Mouse (Mus musculus): ENCODE results near the gene Psma6.
A peak's percentile ranks its signal among the peaks of the same experiment; 100 is the strongest.
"Not testable (repeated sequence)": the region's sequence is repeated elsewhere in the genome, so short reads cannot be mapped to it uniquely, and the experiment has no call there.

The Psma6 gene

DNA sequence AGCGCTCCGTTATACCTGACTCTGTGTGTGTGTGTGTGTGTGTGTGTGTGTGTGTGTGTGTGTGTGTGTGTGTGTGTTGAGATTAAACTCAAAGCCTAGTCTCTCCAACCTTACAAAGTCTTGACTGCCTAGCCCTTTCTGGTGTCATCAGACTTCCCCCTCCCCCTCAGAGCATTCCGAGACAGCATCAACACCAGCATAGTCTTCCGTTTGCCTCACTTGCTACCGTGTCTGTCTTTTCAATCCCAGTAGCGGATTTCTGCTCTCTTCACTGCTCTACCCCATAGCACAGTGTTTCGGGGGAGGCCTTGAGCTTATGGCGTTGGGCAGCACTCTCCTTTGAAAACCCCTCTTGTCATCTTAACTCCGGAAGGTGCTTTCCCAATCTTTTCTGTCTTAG, 2.4 kb downstream of the Psma6 start:
- no peaks in the 10 kb centered on the region for H3K27me3 ChIP-seq (ENCODE audit: control insufficient read depth, insufficient read depth, low read length, poor library complexity, severe bottlenecking)
- no peak for DNase-seq (ENCODE audit: low read depth, low spot score)
- no peaks in the 10 kb centered on the region for H3K36me3 ChIP-seq (ENCODE audit: control insufficient read depth, insufficient read depth, low read length, poor library complexity, severe bottlenecking)

DNA sequence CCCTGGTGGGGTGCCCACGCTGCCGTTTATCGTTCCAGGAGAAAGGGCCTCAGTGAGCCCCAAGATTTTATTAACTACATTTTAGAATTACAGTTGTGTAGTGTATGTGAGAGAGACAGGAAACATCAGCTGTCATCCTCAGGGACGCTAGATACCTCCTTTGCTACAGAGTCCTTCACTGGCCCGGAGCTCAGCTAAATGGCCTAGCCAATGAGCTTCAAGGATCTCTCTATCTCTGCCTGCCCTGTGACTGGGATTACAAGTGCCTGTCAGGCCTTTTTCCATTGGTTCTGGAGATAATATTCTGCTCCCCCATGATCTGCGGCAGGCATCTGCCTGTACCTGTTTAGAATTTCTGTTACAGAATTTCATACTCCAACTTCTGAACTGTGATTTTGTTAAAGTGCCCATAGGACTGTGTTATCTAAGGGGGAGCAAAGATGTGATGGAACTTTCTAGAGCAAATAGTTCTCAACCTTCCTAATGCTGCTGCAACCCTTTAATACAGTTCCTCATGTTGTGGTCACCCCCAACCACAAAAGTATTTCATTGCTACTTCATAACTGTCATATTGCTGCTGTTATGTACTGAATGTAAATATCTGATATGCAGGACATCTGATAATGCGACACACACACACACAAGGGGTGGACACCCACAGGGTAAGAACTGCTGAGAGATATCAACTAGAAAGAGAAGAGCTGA, 3.2 kb downstream of the Psma6 start:
- no peaks in the 10 kb centered on the region for H3K27me3 ChIP-seq (ENCODE audit: control insufficient read depth, insufficient read depth, low read length, poor library complexity, severe bottlenecking)
- H3K36me3 ChIP-seq (ENCODE audit: control insufficient read depth, insufficient read depth, low read length, poor library complexity, severe bottlenecking), result no peaks in the 10 kb centered on the region
- no peak for DNase-seq (ENCODE audit: low read depth, low spot score)

- Histone ChIP-seq H3K36me3 (ENCODE audit: control insufficient read depth, insufficient read depth, low read length, poor library complexity, severe bottlenecking) (no peaks in the 10 kb centered on the region), H3K27me3 (ENCODE audit: control insufficient read depth, insufficient read depth, low read length, poor library complexity, severe bottlenecking) (no peaks in the 10 kb centered on the region)
- DNase-seq (ENCODE audit: low read depth, low spot score), result peak; percentile 13
Measured at GRCm38 (mm10) chr12:55387788-55388465, 3.9 kb downstream of the Psma6 start.

GRCm38 (mm10) chr12:55388478-55388877, 4.5 kb downstream of the Psma6 start:
- no peaks in the 10 kb centered on the region for H3K27me3 ChIP-seq (ENCODE audit: control insufficient read depth, insufficient read depth, low read length, poor library complexity, severe bottlenecking)
- peak; percentile 88 for DNase-seq (ENCODE audit: low read depth, low spot score)
- H3K36me3 ChIP-seq (ENCODE audit: control insufficient read depth, insufficient read depth, low read length, poor library complexity, severe bottlenecking), result no peaks in the 10 kb centered on the region

- Histone ChIP-seq H3K27me3 (ENCODE audit: control insufficient read depth, insufficient read depth, low read length, poor library complexity, severe bottlenecking) (no peaks in the 10 kb centered on the region), H3K36me3 (ENCODE audit: control insufficient read depth, insufficient read depth, low read length, poor library complexity, severe bottlenecking) (no peaks in the 10 kb centered on the region)
- DNase-seq (ENCODE audit: low read depth, low spot score), result peak; percentile 77
Measured at GRCm38 (mm10) chr12:55389132-55390081, 5.4 kb downstream of the Psma6 start.

DNA sequence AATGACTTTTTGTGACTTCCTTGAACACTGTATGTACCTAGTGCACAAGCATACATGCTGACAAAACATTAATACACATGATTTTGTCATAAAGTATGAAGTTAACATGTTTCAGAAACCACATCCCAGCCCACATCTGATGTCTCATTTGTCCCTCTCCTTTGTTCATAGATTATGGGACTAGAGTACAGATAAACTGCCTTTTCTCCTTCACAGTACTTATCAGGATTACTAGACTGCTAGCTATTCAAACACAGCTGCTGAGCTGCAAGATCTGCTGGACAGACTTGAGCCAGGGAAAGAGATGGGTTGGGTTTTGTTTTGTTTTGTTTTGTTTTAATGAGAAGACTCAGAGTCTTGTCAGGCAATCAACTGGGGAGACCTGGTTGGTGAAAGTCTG, 8.1 kb downstream of the Psma6 start:
- peak; percentile 48 for DNase-seq (ENCODE audit: low read depth, low spot score)
- no peaks in the 10 kb centered on the region for H3K36me3 ChIP-seq (ENCODE audit: control insufficient read depth, insufficient read depth, low read length, poor library complexity, severe bottlenecking)
- no peaks in the 10 kb centered on the region for H3K27me3 ChIP-seq (ENCODE audit: control insufficient read depth, insufficient read depth, low read length, poor library complexity, severe bottlenecking)

- no peak for DNase-seq (ENCODE audit: low read depth, low spot score)
Measured at GRCm38 (mm10) chr12:55392733-55393577, 8.9 kb downstream of the Psma6 start.

GRCm38 (mm10) chr12:55395601-55396000, 11.6 kb downstream of the Psma6 start:
- H3K36me3 ChIP-seq (ENCODE audit: control insufficient read depth, insufficient read depth, low read length, poor library complexity, severe bottlenecking); DNase-seq (ENCODE audit: low read depth, low spot score); H3K27me3 ChIP-seq (ENCODE audit: control insufficient read depth, insufficient read depth, low read length, poor library complexity, severe bottlenecking): not testable (repeated sequence)

More at GRCm38 (mm10) chr12:55392733-55393577, 8.9 kb downstream of the Psma6 start:
- Histone ChIP-seq H3K27me3 (ENCODE audit: control insufficient read depth, insufficient read depth, low read length, poor library complexity, severe bottlenecking) (no peaks in the 10 kb centered on the region), H3K36me3 (ENCODE audit: control insufficient read depth, insufficient read depth, low read length, poor library complexity, severe bottlenecking) (no peaks in the 10 kb centered on the region)

DNA sequence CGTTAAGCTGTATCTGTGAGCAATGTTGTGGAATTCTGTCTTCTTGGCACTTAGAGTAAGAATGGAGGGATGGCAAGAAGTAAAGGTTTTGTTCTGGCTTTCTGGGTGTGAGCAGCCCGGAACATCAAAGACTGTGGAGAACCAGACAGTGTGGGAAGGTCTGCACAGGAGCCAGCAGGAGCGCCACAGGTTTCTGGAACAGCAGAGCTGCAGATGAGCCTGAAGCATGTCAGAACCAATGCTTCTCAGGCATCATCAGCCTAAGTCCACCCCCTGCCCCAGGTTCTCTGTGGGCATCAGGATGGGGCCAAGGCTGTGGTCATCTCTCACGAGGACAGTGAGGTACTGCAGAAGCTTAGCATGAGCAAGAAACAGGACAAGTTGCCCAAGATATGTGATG, 12.5 kb downstream of the Psma6 start:
- no peaks in the 10 kb centered on the region for H3K36me3 ChIP-seq (ENCODE audit: control insufficient read depth, insufficient read depth, low read length, poor library complexity, severe bottlenecking)
- DNase-seq (ENCODE audit: low read depth, low spot score), result no peak
- H3K27me3 ChIP-seq (ENCODE audit: control insufficient read depth, insufficient read depth, low read length, poor library complexity, severe bottlenecking), result no peaks in the 10 kb centered on the region

DNA sequence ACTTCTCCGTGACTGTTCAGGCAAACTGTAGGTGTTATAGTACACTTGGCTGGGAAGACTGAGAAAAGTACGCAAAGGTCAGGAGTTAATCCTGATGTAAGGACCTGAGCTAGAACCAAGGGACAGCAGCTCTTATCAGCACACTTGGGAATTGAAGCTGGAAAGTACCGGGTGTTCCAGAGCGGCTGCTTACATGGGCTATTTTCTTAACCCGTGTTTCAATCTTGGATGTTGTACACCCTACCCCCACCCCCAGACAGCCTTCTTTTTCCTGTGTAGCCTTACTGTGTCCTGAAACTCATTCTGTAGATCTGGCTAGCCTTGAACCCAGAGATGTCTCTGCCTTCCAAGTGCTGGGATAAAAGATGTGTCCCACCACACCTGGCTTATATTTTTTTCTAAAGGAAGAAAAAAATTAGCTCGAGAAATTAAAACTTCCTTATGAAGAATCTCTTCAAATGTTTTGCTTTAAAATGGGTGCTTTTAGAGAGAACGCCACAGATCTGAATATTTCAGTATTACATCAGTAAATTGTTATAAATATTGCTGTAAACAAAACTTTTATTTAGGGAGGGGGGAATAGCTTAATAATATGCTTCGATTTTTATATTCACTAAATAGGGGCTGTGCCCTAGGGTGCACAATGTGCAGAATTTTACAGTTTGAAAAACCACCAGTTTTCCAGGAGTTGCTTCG, 13.7 kb downstream of the Psma6 start:
- Histone ChIP-seq H3K27me3 (ENCODE audit: control insufficient read depth, insufficient read depth, low read length, poor library complexity, severe bottlenecking) (no peaks in the 10 kb centered on the region), H3K36me3 (ENCODE audit: control insufficient read depth, insufficient read depth, low read length, poor library complexity, severe bottlenecking) (no peaks in the 10 kb centered on the region)
- no peak for DNase-seq (ENCODE audit: low read depth, low spot score)

GRCm38 (mm10) chr12:55398240-55399127, 14.5 kb downstream of the Psma6 start:
- DNase-seq (ENCODE audit: low read depth, low spot score), result peak; percentile 95
- no peaks in the 10 kb centered on the region for H3K36me3 ChIP-seq (ENCODE audit: control insufficient read depth, insufficient read depth, low read length, poor library complexity, severe bottlenecking)
- no peaks in the 10 kb centered on the region for H3K27me3 ChIP-seq (ENCODE audit: control insufficient read depth, insufficient read depth, low read length, poor library complexity, severe bottlenecking)

- no peak for DNase-seq (ENCODE audit: low read depth, low spot score)
- H3K27me3 ChIP-seq (ENCODE audit: control insufficient read depth, insufficient read depth, low read length, poor library complexity, severe bottlenecking), result no peaks in the 10 kb centered on the region
- no peaks in the 10 kb centered on the region for H3K36me3 ChIP-seq (ENCODE audit: control insufficient read depth, insufficient read depth, low read length, poor library complexity, severe bottlenecking)
Measured at GRCm38 (mm10) chr12:55399128-55399677, 15.2 kb downstream of the Psma6 start.

DNA sequence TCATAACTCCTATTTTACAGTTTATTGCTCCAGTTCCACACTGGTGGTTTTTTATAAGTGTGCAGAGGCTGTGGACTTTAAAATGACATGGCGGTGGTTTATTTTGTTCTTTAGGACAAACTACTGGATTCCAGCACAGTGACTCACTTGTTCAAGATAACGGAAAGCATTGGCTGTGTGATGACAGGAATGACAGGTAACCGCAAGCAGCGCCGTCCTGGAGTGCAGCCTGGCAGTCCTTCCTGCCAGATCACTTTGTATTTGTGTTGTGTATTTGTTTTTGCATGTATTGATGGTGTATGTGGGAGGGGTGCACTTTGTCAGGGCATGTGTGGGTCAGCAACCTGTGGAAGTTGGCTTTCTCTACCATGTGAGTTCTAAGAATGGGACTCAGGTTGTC, 23.9 kb downstream of the Psma6 start:
- Histone ChIP-seq H3K27me3 (ENCODE audit: control insufficient read depth, insufficient read depth, low read length, poor library complexity, severe bottlenecking) (no peaks in the 10 kb centered on the region), H3K36me3 (ENCODE audit: control insufficient read depth, insufficient read depth, low read length, poor library complexity, severe bottlenecking) (peaks cover 11% of the 10 kb centered on the region; the same call in 1 of the 2 replicates)
- no peak for DNase-seq (ENCODE audit: low read depth, low spot score)
